Mouse (Mus musculus) cortical plate, adult 2 months (tissue): Measurements from ENCODE around the gene Plekhn1.

ENCODE experiments used
- CTCF ChIP-seq: fragments of 200-500 bp; IDR thresholded peaks from 2 replicates; pipeline ENCODE4 v1.5.1; 2011; ENCODE audit warnings: mild to moderate bottlenecking, control low read depth, low read length; ENCODE audit not compliant: insufficient read depth; ENCODE audit errors: extremely low read depth
- POLR2A ChIP-seq: fragments of 200-500 bp; IDR thresholded peaks from 2 replicates; pipeline ENCODE4 v1.6.1; 2011; ENCODE audit warnings: mild to moderate bottlenecking, low read length, control low read depth; ENCODE audit not compliant: insufficient read depth; ENCODE audit errors: extremely low read depth

GRCm38 (mm10) chr4:156203413-156204131 is 31.1 kb downstream of the Plekhn1 start:
- no peak for TF ChIP-seq CTCF
- TF ChIP-seq POLR2A: no peak
